Mouse (Mus musculus) hematopoietic stem cell, adult 5-6 weeks (primary cell): ENCODE data around the gene Thap7. TPM values are rescaled to one million over a fixed set of nuclear protein-coding genes. Genes with fewer than 3 reads are reported as not detected.
"Not testable (repeated sequence)": the region's sequence is repeated elsewhere in the genome, so short reads cannot be mapped to it uniquely, and the experiment has no call there.

Source experiments
- ATAC-seq, 2 experiments: fragments of 125-278 bp in 1 of 2; replicated peaks in 1 of 2; 2 replicates each; pipeline ENCODE4 v1.8.0; 2016 to 2017; ENCODE audit warnings: inconsistent platforms in 2 of 2, mild to moderate bottlenecking in 2 of 2, moderate number of reproducible peaks in 2 of 2, low read depth in 1 of 2, moderate TSS enrichment in 1 of 2; ENCODE audit not compliant: low FRiP score in 2 of 2, poor library complexity in 2 of 2, severe bottlenecking in 2 of 2, insufficient read depth in 1 of 2, low TSS enrichment in 1 of 2
- total RNA-seq: library from RNA; stranded (forward); fragments of 172-1452, 232-1000 nt; gene quantifications from 2 replicates; pipeline ENCODE4 v1.2.3, GENCODE M21; 2017

Thap7 gene
- total RNA-seq, 1 experiment from 2014 or later: 21.2 TPM

DNA sequence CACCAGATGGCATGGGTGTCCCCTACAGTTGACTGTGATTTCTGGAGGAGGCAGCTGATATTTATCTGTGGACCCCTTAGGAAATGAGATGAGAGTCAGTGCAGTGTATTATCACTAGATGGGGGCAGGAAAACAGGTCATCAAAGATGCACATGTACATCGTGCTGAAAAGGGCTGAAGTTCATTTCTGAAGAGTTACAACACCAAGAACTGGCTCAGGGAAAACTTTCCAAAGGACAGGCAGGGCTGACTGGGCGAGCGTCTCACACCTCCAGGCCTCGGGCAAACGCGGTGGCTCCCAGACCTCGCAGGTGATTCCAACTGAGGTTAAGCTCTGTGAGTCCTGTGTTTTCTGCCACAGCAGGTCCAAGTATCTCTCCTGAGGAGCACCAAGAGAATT, 21.9 kb upstream of the Thap7 start:
- no peak for ATAC-seq

DNA sequence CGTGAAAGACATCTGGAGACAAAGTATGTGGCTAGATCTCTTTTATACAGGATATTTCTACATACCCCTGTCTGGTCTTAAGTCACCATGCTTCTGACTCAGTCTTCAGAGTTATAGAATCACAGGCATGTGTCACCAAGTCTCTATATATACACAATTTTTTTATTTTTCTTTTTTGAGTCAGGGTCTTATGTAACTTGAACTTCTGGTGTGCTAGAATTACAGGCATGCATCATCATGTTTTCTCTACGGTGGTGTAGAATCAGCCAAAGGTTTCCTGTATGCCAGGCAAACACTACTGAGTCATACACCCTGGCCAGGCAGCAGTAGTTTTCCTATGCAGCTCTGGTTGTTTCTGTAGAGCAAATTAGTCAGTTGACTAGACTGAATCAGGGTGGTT, 11.7 kb upstream of the Thap7 start:
- no peak for ATAC-seq

DNA sequence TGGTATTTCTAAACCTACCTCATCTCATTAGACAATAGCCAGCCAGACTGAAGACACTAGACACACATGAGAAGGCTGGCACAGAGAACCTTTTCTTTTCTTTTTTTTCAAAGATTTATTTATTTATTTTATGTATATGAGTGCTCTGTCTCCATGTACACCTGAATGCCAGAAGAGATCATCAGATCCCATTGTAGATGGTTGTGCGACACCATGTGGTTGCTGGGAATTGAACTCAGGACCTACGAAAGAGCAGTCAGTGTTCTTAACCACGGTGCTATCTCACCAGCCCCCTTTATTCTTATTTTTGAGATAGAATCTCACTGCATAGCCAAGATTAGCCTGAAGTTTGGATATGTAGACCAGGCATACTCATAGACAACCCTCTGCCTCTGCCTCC, 5.6 kb upstream of the Thap7 start:
- no peak for ATAC-seq

DNA sequence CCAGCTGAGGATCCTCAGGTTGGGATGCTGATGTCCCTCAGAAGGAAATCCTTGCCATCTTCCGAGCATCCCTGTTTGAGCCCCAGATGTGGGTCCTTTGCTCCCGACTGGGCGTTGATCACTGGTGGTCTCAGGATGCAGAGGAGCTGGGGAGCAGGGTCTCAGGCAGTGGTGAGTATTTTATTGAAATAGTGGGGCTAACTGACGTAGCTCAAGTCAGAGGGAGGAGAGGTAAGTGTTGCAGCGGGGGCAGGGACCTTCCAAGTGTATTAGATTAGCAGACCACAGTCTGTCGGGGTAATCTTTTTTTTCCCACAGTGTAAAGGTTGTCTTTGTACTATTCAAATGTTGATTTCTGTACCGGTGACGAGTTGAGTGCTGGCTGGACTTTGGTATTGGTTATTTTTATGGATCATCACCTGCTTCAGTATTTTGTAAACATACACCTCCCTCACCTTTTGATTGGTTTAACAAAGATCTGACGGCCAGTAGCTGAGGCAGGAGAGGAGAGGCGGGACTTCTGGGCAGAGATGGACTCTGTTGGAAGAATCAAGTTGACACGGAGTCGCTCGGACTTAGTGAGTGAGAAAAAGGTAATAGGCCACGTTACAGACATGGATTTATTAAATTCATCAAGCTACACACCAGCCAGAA, 1.9 kb upstream of the Thap7 start:
- ATAC-seq: no peak

DNA sequence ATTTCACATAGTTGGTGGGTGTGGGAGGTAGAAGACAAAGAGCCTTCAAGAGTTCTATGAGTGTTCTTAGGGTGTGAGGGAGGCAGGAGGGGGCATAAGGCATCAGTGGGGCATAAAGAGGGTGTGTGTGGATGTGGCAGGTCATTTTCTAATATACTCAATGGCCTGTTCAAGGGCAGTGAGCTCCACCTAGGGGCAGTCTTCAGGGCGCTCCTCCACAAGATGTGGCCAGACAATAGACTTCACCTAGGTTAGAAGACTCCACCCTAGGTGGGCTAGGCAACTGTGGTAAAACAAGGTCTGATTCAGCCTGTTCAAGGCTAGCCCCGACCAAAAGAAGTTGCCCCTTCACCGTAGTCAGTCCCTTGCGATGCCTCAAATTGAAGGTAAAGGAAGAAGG, 1.3 kb upstream of the Thap7 start:
- no peak for ATAC-seq

DNA sequence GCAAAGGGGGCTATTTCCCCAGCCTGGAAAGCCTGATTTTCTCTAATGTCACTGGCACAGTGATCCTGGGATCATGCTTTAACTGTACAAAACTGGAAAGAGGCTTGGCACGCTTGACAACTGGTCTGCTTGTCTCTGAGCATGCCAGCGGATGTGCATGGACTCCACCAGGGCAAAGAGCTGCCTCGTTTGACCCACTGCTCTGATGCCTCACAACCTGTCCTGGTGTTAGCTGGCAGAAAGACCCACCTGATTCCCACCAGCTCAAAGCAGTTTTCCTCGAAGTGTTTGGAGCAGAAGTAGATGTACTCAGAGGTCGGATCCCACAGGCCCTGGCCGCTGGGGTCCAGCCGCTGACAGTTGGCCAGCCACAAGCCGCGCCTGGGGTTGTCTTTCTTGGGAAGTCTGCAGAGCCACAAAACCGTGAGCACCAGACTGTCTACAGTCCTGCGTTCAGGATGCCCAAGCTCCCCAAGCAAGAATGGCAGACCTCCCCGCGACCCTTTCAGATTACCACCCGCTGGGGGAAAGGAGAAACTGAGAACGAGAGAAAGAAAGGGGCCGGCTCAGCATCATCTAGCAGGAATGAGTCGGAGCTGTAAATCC, 852 bp downstream of the Thap7 start:
- ATAC-seq: no peak

DNA sequence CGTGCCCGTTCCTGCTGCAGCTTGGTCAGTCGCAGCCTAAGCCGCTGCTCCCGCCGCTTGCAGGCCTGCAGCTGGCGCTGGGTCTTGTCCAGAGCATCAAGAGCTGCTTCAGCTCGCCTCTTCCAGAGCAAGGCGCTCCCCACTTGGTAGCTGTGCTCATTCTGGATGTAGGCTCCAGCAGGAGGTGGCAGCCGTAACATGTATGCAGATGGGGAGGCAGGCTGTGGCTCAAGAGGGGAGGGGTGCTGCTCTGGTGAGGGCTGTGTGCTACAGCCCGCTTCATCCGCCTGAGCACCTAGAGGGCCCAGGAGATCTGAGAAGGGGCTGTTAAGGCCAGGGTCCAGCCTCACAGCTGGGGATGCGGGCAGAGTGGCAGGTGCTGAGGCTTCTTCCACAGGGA, 2.7 kb downstream of the Thap7 start:
- no peak for ATAC-seq

DNA sequence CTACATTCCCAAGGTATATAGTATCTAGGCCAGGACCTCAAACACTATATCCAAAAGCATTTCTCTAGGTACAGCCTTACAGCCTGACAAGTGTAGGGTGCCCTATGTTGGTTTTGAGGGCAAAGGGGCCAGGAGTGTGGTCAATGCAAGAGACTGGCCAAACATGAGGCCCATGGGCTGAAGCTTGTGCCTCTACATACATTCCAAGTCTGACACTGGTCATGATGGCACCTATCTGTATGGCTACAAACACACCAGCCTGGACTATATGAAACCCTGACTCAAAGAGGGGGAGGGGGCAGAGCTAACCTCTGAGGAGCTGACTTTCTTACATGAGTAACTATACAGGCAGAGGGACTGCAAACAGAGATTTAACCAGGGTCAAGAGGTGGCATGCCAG, 3.3 kb downstream of the Thap7 start:
- ATAC-seq: no peak

DNA sequence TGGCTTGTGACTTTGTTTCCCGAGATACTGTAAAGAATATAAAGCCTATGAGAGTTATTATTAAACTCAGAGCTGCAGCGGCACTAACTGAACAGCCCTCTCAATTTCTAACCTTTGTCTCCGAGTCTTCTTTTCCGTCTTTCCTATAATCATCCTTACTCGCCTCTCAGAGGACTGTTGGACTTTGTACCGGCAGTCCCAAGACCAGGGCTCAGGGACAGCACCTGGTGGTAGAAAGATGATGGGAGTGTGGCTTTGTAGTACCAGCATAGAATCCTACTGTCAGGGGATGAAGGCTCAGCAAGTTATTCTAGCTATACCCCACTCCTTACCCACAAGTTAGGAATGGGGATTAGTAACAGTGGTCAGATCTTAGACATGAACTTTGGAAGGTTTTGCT, 4.7 kb downstream of the Thap7 start:
- no peak for ATAC-seq

DNA sequence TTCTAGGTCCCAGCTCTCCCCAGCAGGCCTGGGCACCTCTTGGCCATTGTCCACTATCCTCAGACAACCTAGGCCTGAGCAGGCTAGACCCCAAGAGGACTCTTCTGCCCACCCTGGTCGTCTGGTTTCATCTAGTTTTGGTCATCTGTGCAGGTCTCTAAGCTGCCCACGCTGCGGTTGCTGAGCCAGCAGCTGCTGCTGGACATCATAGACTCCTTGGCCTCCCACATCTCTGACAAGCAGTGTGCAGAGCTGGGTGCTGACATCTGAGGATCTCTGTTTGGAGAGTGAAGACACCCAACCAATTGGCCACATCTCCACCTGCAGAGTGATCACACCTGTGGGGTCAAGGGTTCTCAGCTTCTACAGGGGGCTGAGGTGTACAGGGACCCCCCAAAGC, 5.4 kb downstream of the Thap7 start:
- ATAC-seq: no peak

DNA sequence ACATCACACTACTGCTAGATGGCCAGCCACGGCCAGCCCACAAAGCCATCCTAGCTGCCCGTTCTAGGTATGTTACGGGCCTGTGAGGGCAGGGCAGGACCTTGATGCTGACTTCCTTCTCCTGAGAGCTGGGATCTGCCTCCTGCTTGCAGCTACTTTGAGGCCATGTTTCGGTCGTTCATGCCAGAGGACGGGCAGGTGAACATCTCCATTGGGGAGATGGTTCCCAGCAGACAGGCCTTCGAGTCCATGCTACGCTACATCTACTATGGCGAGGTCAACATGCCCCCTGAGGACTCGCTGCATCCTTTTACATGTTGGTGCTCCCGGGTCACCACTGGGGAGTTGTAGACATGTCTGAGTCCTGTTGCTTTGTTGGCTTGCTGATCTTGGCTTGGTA, 6.8 kb downstream of the Thap7 start:
- no peak for ATAC-seq

DNA sequence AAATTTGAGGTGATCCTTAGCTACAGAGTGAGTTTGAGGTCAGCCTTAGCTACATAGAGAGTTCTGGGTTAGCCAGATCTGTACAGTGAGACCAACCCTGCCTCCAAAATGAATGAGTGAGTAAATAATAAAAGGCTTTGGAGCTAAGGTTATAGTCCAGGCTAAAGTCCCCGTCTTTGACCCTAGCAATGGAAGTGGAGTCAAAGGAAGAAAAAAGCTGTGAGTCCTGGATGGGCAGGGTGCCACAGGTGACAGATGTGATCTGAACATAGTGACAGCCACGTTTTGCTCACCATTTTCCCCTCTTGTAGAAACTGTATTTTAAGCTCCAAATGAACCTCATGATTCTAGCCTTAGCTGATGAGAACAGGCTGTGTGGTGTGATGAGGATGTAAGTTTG, 12.0 kb downstream of the Thap7 start:
- no peak for ATAC-seq

DNA sequence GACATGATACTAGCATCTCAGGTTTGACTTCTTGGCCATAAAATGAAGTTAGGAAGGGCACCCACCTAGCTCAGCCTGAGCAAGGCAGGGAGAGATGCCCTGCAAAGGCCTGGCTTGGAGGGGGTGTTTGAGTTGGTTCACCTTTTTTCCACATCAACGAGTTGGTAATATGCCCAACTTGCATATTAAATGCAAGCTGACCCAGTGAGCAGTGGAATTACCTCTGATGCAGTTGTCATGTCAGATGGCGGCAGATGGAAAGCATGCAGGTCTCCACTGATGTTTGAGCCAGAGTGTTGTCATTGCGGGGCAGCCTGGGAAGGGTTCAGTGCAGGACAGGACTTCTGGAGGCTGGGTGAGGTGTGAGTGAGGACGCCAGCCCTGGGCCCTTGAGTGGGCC, 19.5 kb downstream of the Thap7 start:
- no peak for ATAC-seq

DNA sequence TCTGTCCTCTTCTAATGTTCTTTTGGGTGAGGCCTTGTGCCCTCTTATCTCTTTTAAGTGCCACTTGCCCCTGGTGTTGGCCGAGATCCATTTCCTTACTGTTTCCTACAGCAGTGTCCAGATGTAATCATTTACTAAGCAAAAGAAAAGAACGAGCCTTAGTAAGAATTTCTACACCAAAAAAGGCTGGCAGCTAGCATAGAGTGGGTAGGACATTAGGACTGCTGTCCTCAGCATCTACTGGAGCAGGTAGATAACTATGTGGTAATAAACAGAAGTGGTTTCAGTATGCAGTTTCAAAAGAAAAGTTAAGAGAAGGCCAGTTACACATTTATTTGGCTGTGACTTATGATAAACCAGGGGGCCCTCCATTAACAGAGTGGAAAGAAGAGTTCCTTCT, 20.2 kb downstream of the Thap7 start:
- ATAC-seq: no peak

DNA sequence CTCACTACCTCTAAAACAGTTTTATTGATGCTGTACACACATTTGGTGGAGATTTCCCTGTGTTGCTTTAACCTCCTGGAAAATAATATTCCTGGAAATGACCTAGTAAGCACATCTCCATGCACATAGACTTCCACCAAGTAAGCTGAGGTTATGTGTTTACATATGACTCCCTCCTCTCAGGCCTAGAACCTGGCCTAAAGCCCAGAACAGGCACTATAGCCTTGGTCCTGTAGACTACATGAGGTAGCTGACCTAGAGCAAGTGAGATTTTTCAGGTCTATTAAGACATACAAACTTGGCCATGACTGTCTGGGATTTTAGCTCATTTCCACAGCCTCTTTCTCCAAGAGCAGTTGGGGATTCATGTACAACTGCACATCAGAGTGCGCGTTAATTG, 20.8 kb downstream of the Thap7 start:
- ATAC-seq: no peak

DNA sequence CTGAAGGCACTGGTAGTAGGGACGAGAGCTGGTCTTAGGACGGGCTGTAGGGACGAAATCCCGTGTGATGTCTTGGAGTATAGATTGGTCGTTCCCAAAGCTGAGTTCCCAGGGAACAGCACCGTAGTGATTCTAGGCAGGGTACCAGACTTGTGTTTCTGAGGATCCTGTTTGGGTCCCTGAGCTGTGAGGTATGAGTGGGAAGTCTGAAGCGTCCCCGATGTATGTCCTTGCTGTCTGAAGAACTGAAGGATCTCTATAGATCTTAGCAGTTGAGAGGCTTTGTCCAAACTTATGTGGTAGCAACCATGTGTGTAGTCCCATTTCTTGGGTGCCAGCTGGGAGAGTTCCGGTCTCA, 21.7 kb downstream of the Thap7 start:
- ATAC-seq: peak in 1 of 2 experiments; percentile 4; a peak in 1 of 4 replicates

DNA sequence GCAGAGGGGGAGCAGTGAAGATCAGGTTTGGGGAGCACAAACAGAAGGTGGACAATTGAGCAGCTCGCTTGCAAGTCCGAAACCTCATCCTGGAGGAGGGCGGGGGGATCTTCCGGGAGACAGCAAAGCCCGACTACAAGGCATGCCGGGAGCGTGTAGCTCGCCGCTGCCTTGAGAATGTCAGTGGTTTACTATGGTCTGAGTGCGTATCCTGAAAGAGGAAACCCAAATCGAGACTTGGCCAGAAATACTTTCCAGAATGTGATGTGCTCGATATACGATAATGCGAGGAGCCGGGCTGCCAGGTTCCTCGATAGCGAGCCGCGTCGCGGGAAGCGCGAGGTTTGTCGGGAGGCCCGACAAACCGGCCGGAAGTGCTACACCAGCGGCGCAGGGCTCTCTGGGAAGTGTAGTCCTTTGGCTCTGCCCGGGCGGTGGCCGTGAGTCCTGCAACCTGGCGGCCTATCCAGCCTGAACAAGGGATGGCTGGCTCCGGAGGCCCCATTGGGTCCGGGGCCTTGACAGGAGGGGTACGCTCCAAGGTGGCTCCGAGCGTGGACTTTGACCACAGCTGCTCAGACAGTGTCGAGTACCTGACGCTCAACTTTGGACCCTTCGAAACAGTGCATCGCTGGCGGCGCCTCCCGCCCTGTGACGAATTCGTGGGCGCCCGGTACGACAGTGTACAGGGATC, 22.2 kb downstream of the Thap7 start, which contains the start of gene Lztr1:
TSS of gene Lztr1 (plus strand) at position 143 of the 694 bp plus-strand sequence.
- ATAC-seq: peak; percentile 96 to 98

DNA sequence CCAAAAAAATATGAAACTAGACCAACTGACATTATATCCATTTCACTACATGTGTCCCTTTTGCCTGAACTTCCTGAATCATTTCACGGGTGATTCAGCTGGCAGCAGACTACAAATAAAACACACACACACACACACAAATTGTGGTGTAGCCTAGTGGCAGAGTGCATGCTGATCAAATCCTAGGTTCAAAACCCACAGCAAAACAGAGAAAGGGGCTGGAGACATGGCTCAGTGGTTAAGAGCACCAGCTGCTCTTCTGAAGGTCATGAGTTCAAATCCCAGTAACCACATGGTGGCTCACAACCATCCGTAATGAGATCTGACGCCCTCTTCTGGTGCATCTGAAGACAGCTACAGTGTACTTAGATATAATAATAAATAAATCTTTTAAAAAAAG, 22.9 kb downstream of the Thap7 start:
- not testable (repeated sequence) for ATAC-seq
